Mouse (Mus musculus) CH12F3 (cell line): ENCODE data around the gene Fndc7.
"Not testable (repeated sequence)": the region's sequence is repeated elsewhere in the genome, so short reads cannot be mapped to it uniquely, and the experiment has no call there.

Experiments
- in situ Hi-C: fragments of 300-500 bp; cut with MboI; formaldehyde crosslinking; loops from 2 replicates; pipeline ENCODE4 v1.14.3; 2020; ENCODE audit warnings: low sequenced_read_pairs

Fndc7 gene

GRCm38 (mm10) chr3:108856386-108857123 lies 33.3 kb downstream of the Fndc7 start:
- in situ Hi-C loops = loop anchor here (10.0 kb wide), 1 partner anchor 48 kb away; no protein-coding TSS in a partner anchor

GRCm38 (mm10) chr3:108855864-108856263 lies 33.9 kb downstream of the Fndc7 start:
- in situ Hi-C loops = loop anchor here (10.0 kb wide), 1 partner anchor 49 kb away; no protein-coding TSS in a partner anchor

GRCm38 (mm10) chr3:108855371-108855770 lies 34.4 kb downstream of the Fndc7 start:
- in situ Hi-C loops = loop anchor here (10.0 kb wide), 1 partner anchor 49 kb away; no protein-coding TSS in a partner anchor

- in situ Hi-C loops = loop anchor here (10.0 kb wide), 1 partner anchor 52 kb away; no protein-coding TSS in a partner anchor
Measured at GRCm38 (mm10) chr3:108853266-108853665, 36.5 kb downstream of the Fndc7 start.

- in situ Hi-C loops = loop anchor here (10.0 kb wide), 1 partner anchor 53 kb away; no protein-coding TSS in a partner anchor
Measured at GRCm38 (mm10) chr3:108851996-108852697, 37.7 kb downstream of the Fndc7 start.

GRCm38 (mm10) chr3:108851554-108851953 lies 38.3 kb downstream of the Fndc7 start:
- in situ Hi-C loops = loop anchor here (10.0 kb wide), 1 partner anchor 53 kb away; no protein-coding TSS in a partner anchor

- in situ Hi-C loops = loop anchor here (10.0 kb wide), 1 partner anchor 54 kb away; no protein-coding TSS in a partner anchor
Measured at GRCm38 (mm10) chr3:108851075-108851474, 38.7 kb downstream of the Fndc7 start.

GRCm38 (mm10) chr3:108850506-108850905 lies 39.3 kb downstream of the Fndc7 start:
- in situ Hi-C loops = loop anchor here (10.0 kb wide), 1 partner anchor 54 kb away; no protein-coding TSS in a partner anchor

- in situ Hi-C loops = no loop called here
Measured at GRCm38 (mm10) chr3:108846616-108847015, 43.2 kb downstream of the Fndc7 start.

GRCm38 (mm10) chr3:108844521-108844920 lies 45.3 kb downstream of the Fndc7 start:
- in situ Hi-C loops = no loop called here

GRCm38 (mm10) chr3:108844026-108844425 lies 45.8 kb downstream of the Fndc7 start:
- in situ Hi-C loops = no loop called here

GRCm38 (mm10) chr3:108840716-108841054 lies 49.1 kb downstream of the Fndc7 start:
- in situ Hi-C loops = no loop called here

GRCm38 (mm10) chr3:108840000-108840715 lies 49.6 kb downstream of the Fndc7 start, which contains the start of gene Stxbp3:
Gene Stxbp3 (minus strand): TSS chr3:108840526.
- in situ Hi-C loops = no loop called here

GRCm38 (mm10) chr3:108839647-108839999 lies 50.2 kb downstream of the Fndc7 start:
- in situ Hi-C loops = no loop called here

GRCm38 (mm10) chr3:108838980-108839379 lies 50.8 kb downstream of the Fndc7 start:
- in situ Hi-C loops = no loop called here

GRCm38 (mm10) chr3:108836931-108837330 lies 52.9 kb downstream of the Fndc7 start:
- in situ Hi-C loops = no loop called here

- in situ Hi-C loops = not testable (repeated sequence)
Measured at GRCm38 (mm10) chr3:108833717-108834116, 56.1 kb downstream of the Fndc7 start.

GRCm38 (mm10) chr3:108831750-108832149 lies 58.1 kb downstream of the Fndc7 start:
- in situ Hi-C loops = no loop called here

GRCm38 (mm10) chr3:108830493-108830892 lies 59.3 kb downstream of the Fndc7 start:
- in situ Hi-C loops = no loop called here

- in situ Hi-C loops = no loop called here
Measured at GRCm38 (mm10) chr3:108815631-108816030, 74.2 kb downstream of the Fndc7 start.

GRCm38 (mm10) chr3:108810747-108811263 lies 79.0 kb downstream of the Fndc7 start:
- in situ Hi-C loops = no loop called here
